Mouse (Mus musculus): ENCODE measurements at regions not wholly inside any gene's neighbourhood (a gene's known extent, or its start where the extent isn't known, plus 50 kb on each side); places are given as distances from the start of the nearest gene placed in this dataset.

GRCm38 (mm10) chr10:126169095-126169873 lies 203.3 kb downstream of the Lrig3 start:
- TF ChIP-seq CTCF (IDR thresholded peaks at IDR 0.05) (no peak), EP300 (IDR thresholded peaks at IDR 0.05) (no peak)

Measured in lung, postnatal 0 days (tissue).